Mouse (Mus musculus): ENCODE results near the gene Neto2. TPM values are rescaled to one million over a fixed set of nuclear protein-coding genes. Genes with fewer than 3 reads are reported as not detected.

Gene Neto2
- polyA plus RNA-seq, 1 experiment from 2014 or later: 0.79 TPM

GRCm38 (mm10) chr8:85602737-85603136, 98.0 kb downstream of the Neto2 start:
- Histone ChIP-seq H3K27me3 (no peaks in the 10 kb centered on the region), H3K27ac (replicated peaks) (no peak overlapping the region)

GRCm38 (mm10) chr8:85601741-85602140, 99.0 kb downstream of the Neto2 start:
- no peak overlapping the region for H3K27ac ChIP-seq (replicated peaks)
- H3K27me3 ChIP-seq: no peaks in the 10 kb centered on the region
- ATAC-seq (ENCODE audit: insufficient read depth): no peak
- no peaks in the 10 kb centered on the region for H3K9me3 ChIP-seq (replicated peaks)
- no peak overlapping the region for H3K4me2 ChIP-seq
- no peaks in the 10 kb centered on the region for H3K36me3 ChIP-seq (replicated peaks)
- H3K4me3 ChIP-seq (replicated peaks): no peak overlapping the region
- peaks cover 6% of the 10 kb centered on the region; the same call in 1 of the 2 replicates for H3K4me1 ChIP-seq (replicated peaks)
- no peak overlapping the region for H3K9ac ChIP-seq
- WGBS (ENCODE audit: insufficient replicate concordance): 66% methylated on average over 8 of the region's 8 CpGs

More at GRCm38 (mm10) chr8:85602737-85603136, 98.0 kb downstream of the Neto2 start:
- Histone ChIP-seq H3K4me3 (replicated peaks) (no peak overlapping the region), H3K9ac (no peak overlapping the region), H3K36me3 (replicated peaks) (no peaks in the 10 kb centered on the region), H3K9me3 (replicated peaks) (no peaks in the 10 kb centered on the region), H3K4me1 (replicated peaks) (peaks cover 6% of the 10 kb centered on the region; the same call in 1 of the 2 replicates), H3K4me2 (no peak overlapping the region)
- no peak for ATAC-seq (ENCODE audit: insufficient read depth)
- 60% methylated on average over 4 of the region's 4 CpGs for WGBS (ENCODE audit: insufficient replicate concordance)

- ATAC-seq (ENCODE audit: insufficient read depth): no peak
- Histone ChIP-seq H3K9me3 (replicated peaks) (no peaks in the 10 kb centered on the region), H3K4me1 (replicated peaks) (no peaks in the 10 kb centered on the region; the same call in 1 of the 2 replicates), H3K9ac (no peak overlapping the region), H3K4me2 (no peak overlapping the region), H3K36me3 (replicated peaks) (no peaks in the 10 kb centered on the region), H3K4me3 (replicated peaks) (no peak overlapping the region), H3K27me3 (no peaks in the 10 kb centered on the region), H3K27ac (replicated peaks) (no peak overlapping the region)
- WGBS (ENCODE audit: insufficient replicate concordance): 46% methylated on average over 8 of the region's 8 CpGs
These were observed 103.1 kb downstream of the Neto2 start for GRCm38 (mm10) chr8:85597413-85598191.

- Histone ChIP-seq H3K4me2 (no peak overlapping the region), H3K9ac (no peak overlapping the region), H3K27ac (replicated peaks) (no peak overlapping the region), H3K4me3 (replicated peaks) (no peak overlapping the region), H3K4me1 (replicated peaks) (no peaks in the 10 kb centered on the region; the same call in 1 of the 2 replicates), H3K9me3 (replicated peaks) (no peaks in the 10 kb centered on the region), H3K27me3 (no peaks in the 10 kb centered on the region), H3K36me3 (replicated peaks) (no peaks in the 10 kb centered on the region)
- 61% methylated on average over 6 of the region's 6 CpGs for WGBS (ENCODE audit: insufficient replicate concordance)
- ATAC-seq (ENCODE audit: insufficient read depth): peak; percentile 70
These were observed 105.3 kb downstream of the Neto2 start for GRCm38 (mm10) chr8:85595391-85595790.

- Histone ChIP-seq H3K9me3 (replicated peaks) (no peaks in the 10 kb centered on the region), H3K27me3 (no peaks in the 10 kb centered on the region), H3K9ac (no peak overlapping the region), H3K4me1 (replicated peaks) (no peaks in the 10 kb centered on the region; the same call in 1 of the 2 replicates), H3K4me3 (replicated peaks) (no peak overlapping the region), H3K4me2 (no peak overlapping the region), H3K36me3 (replicated peaks) (no peaks in the 10 kb centered on the region), H3K27ac (replicated peaks) (no peak overlapping the region)
- WGBS (ENCODE audit: insufficient replicate concordance): 40% methylated on average over 3 of the region's 3 CpGs
- peak; percentile 44; the same call in 1 of the 2 replicates for ATAC-seq (ENCODE audit: insufficient read depth)
These were observed 105.7 kb downstream of the Neto2 start for GRCm38 (mm10) chr8:85594983-85595382.

- no peak overlapping the region for H3K4me2 ChIP-seq
These were observed 107.4 kb downstream of the Neto2 start for GRCm38 (mm10) chr8:85593324-85593723.

GRCm38 (mm10) chr8:85591532-85591931, 109.2 kb downstream of the Neto2 start:
- Histone ChIP-seq H3K4me1 (replicated peaks) (no peaks in the 10 kb centered on the region; the same call in 1 of the 2 replicates), H3K36me3 (replicated peaks) (no peaks in the 10 kb centered on the region), H3K27me3 (no peaks in the 10 kb centered on the region), H3K4me2 (no peak overlapping the region), H3K9ac (no peak overlapping the region), H3K9me3 (replicated peaks) (no peaks in the 10 kb centered on the region), H3K4me3 (replicated peaks) (no peak overlapping the region), H3K27ac (replicated peaks) (no peak overlapping the region)
- ATAC-seq (ENCODE audit: insufficient read depth): no peak
- WGBS (ENCODE audit: insufficient replicate concordance): 53% methylated on average over 1 of the region's 1 CpGs

More at GRCm38 (mm10) chr8:85593324-85593723, 107.4 kb downstream of the Neto2 start:
- no peak for ATAC-seq (ENCODE audit: insufficient read depth)
- no peak overlapping the region for H3K9ac ChIP-seq
- H3K27ac ChIP-seq (replicated peaks): no peak overlapping the region
- no peak overlapping the region for H3K4me3 ChIP-seq (replicated peaks)
- no peaks in the 10 kb centered on the region for H3K9me3 ChIP-seq (replicated peaks)
- H3K36me3 ChIP-seq (replicated peaks): no peaks in the 10 kb centered on the region
- 55% methylated on average over 3 of the region's 3 CpGs for WGBS (ENCODE audit: insufficient replicate concordance)
- no peaks in the 10 kb centered on the region; the same call in 1 of the 2 replicates for H3K4me1 ChIP-seq (replicated peaks)
- H3K27me3 ChIP-seq: no peaks in the 10 kb centered on the region

- Histone ChIP-seq H3K9ac (no peak overlapping the region), H3K27ac (replicated peaks) (no peak overlapping the region), H3K4me1 (replicated peaks) (no peaks in the 10 kb centered on the region), H3K9me3 (replicated peaks) (no peaks in the 10 kb centered on the region), H3K4me3 (replicated peaks) (no peak overlapping the region), H3K36me3 (replicated peaks) (no peaks in the 10 kb centered on the region), H3K27me3 (no peaks in the 10 kb centered on the region), H3K4me2 (no peak overlapping the region)
- WGBS (ENCODE audit: insufficient replicate concordance): 68% methylated on average over 1 of the region's 1 CpGs
- no peak for ATAC-seq (ENCODE audit: insufficient read depth)
These were observed 110.5 kb downstream of the Neto2 start for GRCm38 (mm10) chr8:85590258-85590657.

- no peaks in the 10 kb centered on the region for H3K27me3 ChIP-seq
- no peak overlapping the region for H3K9ac ChIP-seq
- H3K4me3 ChIP-seq (replicated peaks): no peak overlapping the region
- no peak for ATAC-seq (ENCODE audit: insufficient read depth)
- H3K4me2 ChIP-seq: no peak overlapping the region
- WGBS (ENCODE audit: insufficient replicate concordance): 52% methylated on average over 2 of the region's 2 CpGs
- H3K27ac ChIP-seq (replicated peaks): no peak overlapping the region
- H3K36me3 ChIP-seq (replicated peaks): no peaks in the 10 kb centered on the region
- no peaks in the 10 kb centered on the region for H3K9me3 ChIP-seq (replicated peaks)
- H3K4me1 ChIP-seq (replicated peaks): no peaks in the 10 kb centered on the region
These were observed 112.1 kb downstream of the Neto2 start for GRCm38 (mm10) chr8:85588596-85588995.
